Mouse (Mus musculus): ENCODE data around the gene Ube3b. TPM values are rescaled to one million over a fixed set of nuclear protein-coding genes. Genes with fewer than 3 reads are reported as not detected.

Ube3b gene
- total RNA-seq, 1 experiment from 2014 or later = 25.2 TPM

DNA sequence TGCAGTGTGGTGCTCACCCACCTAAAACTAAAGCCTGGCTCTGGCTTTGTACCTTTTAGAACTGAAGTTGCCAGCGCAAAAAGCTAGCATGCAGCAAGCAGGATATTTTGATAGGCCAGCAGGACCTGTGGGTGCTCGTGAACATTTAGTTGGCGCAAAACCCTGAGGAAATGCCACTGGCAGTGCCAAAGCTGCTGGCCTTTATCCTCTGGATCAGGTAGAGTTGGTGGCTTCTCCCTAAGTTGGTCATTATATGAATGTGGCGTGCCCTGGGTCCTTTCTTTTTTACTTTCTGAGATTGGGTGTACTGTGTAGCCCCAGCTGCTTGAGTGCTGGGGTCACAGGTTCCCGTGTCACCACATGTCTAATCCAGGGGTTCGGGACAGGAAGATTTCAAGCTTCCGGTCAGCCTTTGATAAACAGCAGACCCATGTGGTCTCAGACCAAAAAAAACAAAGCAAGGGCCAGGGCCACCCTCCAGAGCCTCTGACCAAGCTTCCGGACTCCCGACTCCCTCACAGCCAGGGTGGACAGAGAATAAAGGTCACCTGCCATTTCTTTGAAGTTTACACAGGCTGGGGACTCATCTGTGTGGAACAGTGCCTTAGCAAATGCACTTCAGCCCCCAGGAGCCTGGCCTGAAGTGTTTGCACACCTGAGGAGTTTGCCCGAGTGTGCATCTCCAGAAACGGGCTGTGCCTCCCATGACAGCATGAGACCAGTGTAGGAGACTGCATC, 41.3 kb downstream of the Ube3b start:
- ATAC-seq (replicated peaks; ENCODE audit: low read depth, poor library complexity, severe bottlenecking) = no peak

DNA sequence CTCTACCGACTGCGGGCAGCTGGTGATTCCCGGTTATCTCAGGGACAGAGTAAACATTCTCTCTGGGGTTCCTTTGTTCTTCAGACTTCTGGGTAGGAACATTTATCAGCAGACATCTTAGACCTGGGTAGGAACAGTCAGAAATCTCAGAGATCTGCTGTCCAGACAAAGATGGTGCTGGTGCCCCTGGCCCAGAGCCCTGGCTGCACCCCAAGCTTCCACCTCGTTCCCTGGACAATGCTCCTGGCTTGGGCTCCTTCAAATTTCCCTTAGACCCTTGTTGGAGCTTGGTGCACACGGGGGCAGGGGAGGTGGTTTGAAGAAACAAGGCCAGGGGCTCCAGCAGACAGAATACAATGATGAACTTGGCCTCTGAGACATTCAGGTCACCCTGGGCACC, 42.2 kb downstream of the Ube3b start:
- ATAC-seq (replicated peaks; ENCODE audit: low read depth, poor library complexity, severe bottlenecking) = no peak

DNA sequence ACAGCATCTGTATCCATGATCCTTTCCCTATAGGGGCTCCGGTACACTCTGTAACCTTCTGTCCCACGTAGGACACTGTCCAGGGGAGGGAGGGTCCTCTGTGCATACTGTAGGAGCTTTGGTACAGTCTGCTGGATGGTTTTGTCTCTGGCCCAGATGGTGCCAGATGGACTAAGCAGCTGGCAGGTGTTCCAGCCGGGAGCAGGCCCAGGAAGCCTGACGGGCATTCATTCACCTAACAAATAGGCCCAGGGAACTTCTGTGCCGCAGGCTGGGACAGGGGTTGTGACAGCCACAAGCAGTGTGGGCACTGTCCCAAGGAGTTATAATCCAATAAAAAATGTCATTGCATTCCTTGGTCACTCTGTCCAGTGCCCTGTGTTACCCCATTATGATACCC, 43.6 kb downstream of the Ube3b start:
- no peak for ATAC-seq (replicated peaks; ENCODE audit: low read depth, poor library complexity, severe bottlenecking)

DNA sequence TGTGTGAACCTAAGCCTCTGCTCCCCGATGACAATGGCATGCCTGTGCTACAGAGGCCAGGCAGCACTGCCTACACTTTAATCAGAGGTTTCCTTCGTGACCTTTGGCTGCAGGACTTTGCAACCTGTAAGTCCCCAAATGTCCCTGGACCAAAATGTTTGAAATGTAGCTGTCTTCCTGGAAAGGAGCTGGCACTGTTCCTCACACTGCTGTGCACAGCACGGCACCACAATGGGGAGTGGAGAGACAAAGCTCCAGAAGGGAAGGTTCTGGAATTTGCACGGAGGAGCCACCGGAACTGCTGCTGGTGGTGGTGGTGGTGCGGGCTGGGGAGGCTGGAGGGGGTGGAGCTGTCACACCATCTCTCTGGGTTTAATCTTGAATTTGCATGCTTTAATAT, 46.3 kb downstream of the Ube3b start:
- no peak for ATAC-seq (replicated peaks; ENCODE audit: low read depth, poor library complexity, severe bottlenecking)

DNA sequence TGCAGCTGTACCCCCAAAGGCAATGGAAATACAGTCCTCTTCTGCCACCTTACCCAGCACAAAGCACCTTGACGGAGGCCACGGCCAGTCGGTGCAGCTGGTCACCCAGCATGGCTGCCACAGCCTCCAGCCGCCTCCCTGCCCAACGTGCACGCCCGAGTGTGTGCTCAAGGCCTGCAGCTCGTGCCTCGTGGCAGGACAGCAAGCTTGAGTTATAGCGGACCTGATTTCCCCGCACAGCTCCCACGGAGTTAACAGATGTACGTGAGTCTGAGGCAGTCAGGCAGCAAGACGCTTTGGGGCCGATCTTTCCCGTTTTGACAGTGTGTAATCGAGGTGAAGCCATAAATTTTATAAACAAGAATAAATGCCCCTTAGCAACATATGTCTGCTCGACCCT, 48.2 kb downstream of the Ube3b start:
- no peak for ATAC-seq (replicated peaks; ENCODE audit: low read depth, poor library complexity, severe bottlenecking)

DNA sequence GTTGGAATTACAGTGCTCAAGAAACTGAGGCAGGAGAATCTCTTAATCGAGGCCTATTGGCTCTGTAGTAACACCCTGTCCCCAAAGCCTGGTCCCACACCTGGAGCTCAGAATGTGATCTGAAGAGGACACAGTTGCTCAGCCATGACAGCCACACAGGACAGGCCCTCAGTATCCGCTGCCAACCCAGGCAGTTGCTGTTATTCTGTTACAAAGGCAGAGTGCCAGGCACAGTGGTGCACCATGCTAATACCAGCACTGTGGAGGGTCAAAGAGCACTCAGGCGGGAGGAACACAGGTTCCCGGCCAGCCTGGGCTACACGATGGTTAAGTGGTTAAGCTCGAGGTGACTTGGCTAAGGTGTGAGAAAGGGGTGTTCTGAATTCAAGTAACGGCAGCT, 49.4 kb downstream of the Ube3b start:
- no peak for ATAC-seq (replicated peaks; ENCODE audit: low read depth, poor library complexity, severe bottlenecking)

DNA sequence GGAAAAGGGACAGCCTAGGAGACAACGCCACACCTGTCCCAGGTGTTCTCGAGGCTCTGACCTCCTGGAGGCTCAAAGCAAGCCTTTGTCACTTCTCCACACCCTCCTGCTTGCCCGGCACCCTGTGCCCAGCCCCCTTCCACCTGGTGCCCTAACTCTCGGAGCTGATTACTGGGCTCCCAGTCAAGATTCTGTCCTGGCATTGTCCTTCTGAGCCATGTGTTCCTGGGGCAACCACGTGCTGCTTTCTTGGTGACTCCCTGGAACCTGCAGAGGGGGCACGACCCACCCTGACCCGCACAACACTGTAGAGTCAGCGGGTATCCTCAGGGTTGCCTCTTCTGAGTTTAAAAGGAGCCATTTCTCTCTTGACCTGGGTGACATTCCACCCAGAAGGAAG, 54.0 kb downstream of the Ube3b start:
- ATAC-seq (replicated peaks; ENCODE audit: low read depth, poor library complexity, severe bottlenecking) = no peak

DNA sequence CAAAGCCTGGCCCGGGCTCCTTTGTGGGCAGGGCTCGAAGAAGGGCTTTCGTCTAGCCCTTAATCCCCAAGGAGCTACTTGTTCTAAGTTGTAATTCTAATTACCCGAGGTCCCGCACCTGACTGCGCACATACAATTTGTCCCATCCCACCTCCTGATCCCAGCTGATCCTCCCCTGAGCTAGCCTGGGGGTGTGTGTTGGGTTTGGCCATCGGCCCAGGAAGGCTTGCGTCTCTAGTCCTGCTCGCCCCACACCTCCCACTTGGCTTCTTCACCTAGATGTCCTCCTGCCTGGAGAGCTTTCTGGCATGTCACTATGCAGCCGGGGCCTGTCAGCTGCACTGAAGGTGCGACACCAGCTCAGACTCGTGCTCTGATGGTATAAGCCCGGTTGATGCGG, 55.2 kb downstream of the Ube3b start:
- no peak for ATAC-seq (replicated peaks; ENCODE audit: low read depth, poor library complexity, severe bottlenecking)

DNA sequence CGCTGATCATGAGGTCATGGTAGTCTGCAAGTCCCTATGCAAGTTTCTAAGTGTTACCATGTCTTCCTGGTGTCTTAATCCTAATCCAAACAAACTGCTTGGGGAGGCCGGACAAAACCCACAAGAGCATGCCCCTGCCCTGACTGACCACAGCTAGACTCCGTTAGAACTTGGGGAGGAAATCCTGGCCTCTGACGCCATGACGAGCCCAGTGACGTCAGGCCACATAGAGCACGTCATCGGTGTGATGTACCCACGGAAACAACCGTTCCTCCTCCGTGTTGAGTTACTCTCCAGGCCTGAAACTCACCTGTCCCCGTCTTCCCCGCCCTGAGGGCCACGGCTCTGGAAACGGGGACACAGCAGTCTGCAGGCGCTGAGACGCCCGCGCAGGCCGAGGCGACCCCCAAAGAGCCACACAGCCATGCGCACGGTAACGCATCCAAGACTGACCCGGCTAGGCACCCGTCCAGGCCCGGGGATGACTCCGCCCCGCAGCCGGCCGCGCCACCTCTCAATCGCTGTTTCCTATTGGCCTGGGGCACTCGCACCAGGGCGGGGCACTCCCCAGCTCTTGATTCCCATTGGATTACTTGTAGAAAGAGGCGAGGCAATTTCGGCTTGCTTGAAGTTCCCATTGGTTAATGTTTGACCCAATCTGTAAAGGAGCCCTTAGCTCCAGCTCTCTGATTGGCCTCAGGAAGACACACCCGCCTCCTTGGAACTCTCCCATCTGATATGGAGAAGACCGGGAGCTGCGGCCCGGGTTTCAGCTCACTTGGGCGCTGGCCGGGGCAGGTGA, 63.4 kb downstream of the Ube3b start, which contains the start of the genes Mmab and Mvk:
Gene Mmab (minus strand): TSS at position 495 of the 802 bp plus-strand sequence.
Gene Mvk (plus strand): TSS at position 704 of the 802 bp plus-strand sequence.
- peak; percentile 98 for ATAC-seq (replicated peaks; ENCODE audit: low read depth, poor library complexity, severe bottlenecking)

DNA sequence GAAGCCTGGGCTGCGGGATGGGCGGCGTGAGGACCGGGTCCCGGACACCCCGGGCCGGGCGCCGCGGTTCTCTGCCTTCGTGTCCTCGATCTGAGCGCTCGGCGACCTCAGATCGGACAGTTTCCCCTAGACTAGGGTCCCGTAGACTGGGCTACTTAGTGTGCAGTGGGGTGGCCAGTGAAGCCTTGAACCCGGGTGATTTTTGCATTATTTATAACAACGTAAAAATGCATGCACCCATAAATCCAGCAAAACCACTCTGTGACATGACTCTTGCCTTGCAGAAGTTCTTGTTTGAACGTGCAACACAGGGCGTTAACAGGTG, 63.9 kb downstream of the Ube3b start:
- ATAC-seq (replicated peaks; ENCODE audit: low read depth, poor library complexity, severe bottlenecking) = no peak

DNA sequence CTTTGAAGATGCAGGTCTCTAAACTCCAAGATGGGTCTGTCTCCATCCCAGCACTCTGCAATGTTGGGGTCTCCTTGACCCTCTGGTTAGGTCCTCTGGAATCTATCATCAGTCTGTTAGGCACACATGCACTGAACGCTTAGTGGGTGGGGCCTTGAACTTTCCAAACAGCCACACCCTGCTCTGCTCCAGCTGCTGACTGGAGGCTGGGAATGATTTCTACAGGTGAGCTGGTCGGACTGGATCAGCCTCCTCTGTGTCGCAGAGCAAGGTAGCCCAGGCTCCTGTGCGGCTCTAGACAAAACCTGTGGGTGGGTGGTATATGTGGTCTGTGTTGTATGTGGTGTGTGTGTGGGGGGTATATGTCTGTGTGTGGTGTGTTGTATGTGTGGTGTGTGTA, 68.6 kb downstream of the Ube3b start:
- no peak for ATAC-seq (replicated peaks; ENCODE audit: low read depth, poor library complexity, severe bottlenecking)

DNA sequence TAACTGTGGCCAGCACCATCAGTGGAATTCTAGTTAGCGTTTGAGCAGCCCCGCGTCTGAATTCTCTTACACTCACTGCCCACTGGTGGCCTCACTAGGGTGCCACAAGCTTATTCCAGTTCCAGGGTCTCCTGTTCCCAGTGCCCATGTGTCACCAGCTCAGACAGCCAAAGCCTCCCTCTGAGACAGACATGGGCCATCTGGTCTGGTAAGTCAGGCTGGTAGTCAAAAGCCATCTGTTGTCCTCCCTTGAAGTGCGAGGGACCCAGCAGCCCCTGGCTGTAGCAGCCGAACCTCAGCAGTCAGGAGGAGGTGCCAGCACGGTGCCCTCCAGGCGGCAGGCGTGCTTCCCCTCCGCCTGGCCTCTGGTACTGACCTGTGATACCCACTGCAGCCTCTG, 75.9 kb downstream of the Ube3b start:
- ATAC-seq (replicated peaks; ENCODE audit: low read depth, poor library complexity, severe bottlenecking) = no peak

DNA sequence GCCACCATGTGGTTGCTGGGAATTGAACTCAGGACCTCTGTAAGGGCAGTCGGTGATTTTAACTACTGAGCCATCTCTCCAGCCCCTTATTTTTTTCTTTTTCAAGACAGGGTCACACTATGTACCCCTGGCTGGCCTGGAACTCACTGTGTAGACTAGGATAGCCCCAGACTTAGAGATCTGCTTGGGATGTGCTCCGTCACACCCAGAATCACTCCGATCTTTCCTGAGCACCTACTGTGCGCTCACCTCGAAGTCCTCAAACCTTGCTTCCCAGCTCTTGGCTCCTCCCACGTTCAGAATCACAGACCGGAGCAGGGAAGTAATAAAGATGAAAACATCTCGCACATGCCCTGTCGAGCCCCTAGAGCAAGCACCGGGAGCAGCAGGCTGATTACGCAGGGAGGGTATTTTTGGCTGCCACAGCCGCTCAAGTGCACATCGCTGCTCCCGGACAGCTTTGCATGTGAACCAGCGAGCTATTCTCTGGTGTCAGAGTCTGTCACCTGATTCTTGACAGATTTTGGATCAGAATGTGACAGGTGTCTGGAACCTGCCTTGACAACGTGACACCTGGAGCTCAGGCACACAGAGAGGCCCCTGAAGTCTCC, 76.7 kb downstream of the Ube3b start:
- ATAC-seq (replicated peaks; ENCODE audit: low read depth, poor library complexity, severe bottlenecking) = no peak

DNA sequence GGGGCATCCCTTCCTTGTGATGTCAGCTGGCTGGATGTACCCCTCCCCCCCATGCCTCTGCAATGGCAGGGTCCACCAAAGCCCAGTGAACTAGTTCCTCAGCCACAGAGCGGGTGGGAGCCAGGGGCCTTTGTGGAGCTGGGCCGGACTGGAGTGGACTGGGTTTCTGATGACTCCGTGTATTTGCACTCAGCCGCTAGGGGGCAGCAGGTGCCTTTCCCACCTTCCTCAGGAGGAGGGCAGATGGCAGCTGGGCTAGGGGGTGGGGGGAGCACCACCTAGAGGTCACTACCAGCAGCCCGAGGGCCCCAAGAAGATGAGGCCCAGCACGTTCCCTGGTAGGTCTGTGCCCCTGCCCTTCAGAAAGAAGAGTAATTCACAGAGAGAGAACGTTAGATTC, 80.8 kb downstream of the Ube3b start:
- ATAC-seq (replicated peaks; ENCODE audit: low read depth, poor library complexity, severe bottlenecking) = peak; percentile 94

DNA sequence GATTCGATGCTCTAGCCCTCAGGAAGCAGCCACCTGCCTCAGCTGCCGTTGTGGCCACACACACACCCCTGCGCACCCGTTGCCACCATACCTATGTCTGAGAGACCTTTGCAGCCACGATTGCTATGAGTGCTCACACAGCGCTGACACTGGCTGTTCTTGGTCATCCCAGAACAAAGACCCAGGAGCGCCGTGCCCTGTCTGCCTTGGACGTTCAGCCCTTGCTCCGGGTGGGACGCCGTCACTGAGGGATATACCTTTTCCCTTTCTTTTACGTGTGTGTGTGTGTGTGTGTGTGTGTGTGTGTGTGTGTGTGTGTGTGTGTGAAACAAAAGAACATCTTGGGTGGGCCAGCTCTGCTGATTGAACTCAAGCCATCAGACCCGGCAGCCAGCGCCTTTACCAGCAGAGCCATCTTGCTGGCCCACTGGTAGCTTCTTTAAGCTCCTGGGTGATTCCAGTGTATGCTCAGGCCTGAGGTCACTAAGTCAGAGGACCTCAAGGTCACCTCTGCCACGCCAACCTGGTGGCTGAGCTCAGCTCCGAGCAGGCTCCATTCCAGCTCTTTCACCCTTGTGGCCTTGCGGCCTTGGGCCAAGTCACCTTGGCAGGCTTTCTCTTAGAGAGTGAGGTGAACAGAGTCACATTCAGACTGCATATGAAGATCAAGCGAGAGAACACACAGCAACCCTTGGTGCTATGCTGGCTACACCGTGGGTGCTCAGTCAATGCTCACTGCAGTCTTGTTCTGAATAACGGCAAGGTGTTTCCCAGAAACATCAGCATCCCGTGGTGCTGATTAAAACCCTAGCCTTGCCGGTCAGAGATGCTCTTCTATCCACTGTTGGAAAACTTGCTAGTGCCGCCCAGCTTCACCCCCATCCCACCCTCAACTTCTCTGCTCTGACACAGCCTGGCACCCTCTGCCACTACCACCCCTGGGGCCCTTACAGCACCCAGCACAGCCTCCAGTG, 81.9 kb downstream of the Ube3b start:
- ATAC-seq (replicated peaks; ENCODE audit: low read depth, poor library complexity, severe bottlenecking) = no peak

DNA sequence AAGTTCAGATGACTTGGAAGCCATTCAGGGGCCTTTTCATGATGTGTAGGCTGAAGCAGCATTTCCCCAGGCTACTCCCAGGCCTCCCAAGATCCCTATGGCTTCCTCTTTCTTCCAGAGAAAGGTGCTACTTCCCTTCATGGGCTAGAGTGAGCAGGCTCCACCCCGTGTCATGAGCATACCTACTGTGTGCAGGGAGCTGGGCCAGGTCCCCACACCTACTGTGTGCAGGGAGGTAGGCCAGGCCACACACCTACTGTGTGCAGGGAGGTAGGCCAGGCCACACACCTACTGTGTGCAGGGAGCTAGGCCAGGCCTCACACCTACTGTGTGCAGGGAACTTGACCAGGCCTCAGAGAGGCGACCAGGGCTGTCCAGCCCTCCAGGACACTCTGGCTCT, 84.2 kb downstream of the Ube3b start:
- ATAC-seq (replicated peaks; ENCODE audit: low read depth, poor library complexity, severe bottlenecking) = no peak

DNA sequence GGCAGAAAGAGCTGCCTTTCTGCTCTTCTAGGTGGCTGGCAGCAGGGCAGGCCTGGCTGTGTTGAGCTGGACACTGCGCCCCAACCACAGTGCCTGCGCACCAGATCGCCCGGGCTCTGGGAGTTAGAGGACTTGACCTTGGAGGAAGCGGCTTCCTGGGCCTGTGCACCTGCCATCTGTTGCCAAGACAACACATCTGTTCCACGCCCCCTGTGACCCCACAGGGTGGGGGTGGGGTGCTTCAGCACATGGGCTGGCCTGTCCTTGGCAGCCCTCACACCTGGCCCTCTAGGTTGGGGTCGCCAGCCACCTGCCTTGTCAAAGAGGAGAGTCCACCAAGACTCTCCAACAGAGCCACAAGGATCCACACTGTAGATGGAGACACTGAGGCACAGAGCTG, 85.2 kb downstream of the Ube3b start:
- no peak for ATAC-seq (replicated peaks; ENCODE audit: low read depth, poor library complexity, severe bottlenecking)

DNA sequence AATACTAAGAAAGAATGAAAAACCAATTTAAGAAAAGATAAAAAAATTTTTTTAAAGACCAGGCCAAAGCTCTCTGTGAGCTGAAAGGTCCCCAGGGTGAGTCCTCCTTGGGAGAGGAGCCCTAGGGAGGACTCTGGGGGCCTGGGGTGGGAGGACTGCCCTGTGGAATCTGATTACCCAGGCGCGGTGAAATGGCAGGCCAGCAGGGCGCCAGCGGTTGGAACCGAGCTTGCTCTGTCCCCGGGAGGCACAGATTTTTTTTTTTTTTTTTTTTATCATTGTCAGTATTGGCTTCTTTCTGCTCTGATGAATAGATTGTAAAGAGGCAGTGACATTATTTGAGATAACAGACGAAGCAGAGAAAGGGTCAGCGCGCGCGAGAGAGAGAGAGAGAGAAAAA, 86.6 kb downstream of the Ube3b start:
- ATAC-seq (replicated peaks; ENCODE audit: low read depth, poor library complexity, severe bottlenecking) = no peak

DNA sequence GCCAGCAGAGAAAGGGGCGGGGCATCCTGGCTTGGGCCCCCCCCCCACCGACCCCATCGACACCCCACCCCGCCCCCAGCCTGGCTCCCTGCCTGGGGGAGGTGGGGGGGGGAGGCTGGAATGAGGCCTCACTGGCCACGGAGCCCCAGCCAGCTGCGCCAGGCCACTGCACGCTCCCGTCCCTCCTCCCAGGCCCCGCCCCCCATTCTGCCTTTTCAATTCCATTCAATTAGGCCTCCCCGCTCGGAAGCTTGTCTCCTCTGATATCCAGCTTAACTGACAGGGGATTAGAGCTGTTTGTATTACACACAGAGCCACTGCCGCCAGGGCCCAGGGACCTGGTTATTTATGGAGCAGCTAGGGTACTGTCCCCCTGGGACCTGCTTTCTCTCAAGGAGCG, 87.0 kb downstream of the Ube3b start:
- ATAC-seq (replicated peaks; ENCODE audit: low read depth, poor library complexity, severe bottlenecking) = no peak

DNA sequence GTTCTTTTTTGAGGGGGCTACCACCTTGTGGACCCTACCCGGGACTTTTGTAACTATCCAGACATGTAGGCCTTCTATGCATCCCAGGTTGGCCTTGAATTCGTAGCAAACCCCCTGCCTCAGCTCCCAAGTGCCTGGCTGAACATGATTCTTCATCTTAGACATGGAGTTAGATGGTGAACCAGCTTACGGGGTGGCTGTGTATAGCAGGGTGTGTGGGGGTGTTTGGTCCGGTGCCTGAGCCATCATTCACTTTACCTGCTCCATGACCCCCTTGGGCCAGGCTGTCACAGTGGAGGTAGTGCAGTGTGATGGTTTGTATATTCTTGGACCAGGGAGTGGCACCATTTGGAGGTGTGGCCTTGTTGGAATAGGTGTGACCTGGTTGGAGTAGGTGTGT, 87.6 kb downstream of the Ube3b start:
- ATAC-seq (replicated peaks; ENCODE audit: low read depth, poor library complexity, severe bottlenecking) = no peak
